Mouse (Mus musculus) cortical plate, adult 2 months (tissue): ENCODE data around the gene Cmip.

Experiments
- CTCF ChIP-seq: fragments of 200-500 bp; IDR thresholded peaks from 2 replicates; pipeline ENCODE4 v1.5.1; 2011; ENCODE audit warnings: mild to moderate bottlenecking, control low read depth, low read length; ENCODE audit not compliant: insufficient read depth; ENCODE audit errors: extremely low read depth
- POLR2A ChIP-seq: fragments of 200-500 bp; IDR thresholded peaks from 2 replicates; pipeline ENCODE4 v1.6.1; 2011; ENCODE audit warnings: mild to moderate bottlenecking, low read length, control low read depth; ENCODE audit not compliant: insufficient read depth; ENCODE audit errors: extremely low read depth

GRCm38 (mm10) chr8:117360172-117360930, 103.5 kb downstream of the Cmip start:
- TF ChIP-seq CTCF, result no peak
- TF ChIP-seq POLR2A, result no peak
